Mouse (Mus musculus) thymus, postnatal 36 days (tissue): ENCODE measurements around the gene Wfdc8.

ENCODE experiments used
- DNase-seq, 2 experiments: peaks; one replicate each; pipeline ENCODE4 v3.0.0; 2022; ENCODE audit warnings: mixed read lengths in 2 of 2

Wfdc8 gene

DNA sequence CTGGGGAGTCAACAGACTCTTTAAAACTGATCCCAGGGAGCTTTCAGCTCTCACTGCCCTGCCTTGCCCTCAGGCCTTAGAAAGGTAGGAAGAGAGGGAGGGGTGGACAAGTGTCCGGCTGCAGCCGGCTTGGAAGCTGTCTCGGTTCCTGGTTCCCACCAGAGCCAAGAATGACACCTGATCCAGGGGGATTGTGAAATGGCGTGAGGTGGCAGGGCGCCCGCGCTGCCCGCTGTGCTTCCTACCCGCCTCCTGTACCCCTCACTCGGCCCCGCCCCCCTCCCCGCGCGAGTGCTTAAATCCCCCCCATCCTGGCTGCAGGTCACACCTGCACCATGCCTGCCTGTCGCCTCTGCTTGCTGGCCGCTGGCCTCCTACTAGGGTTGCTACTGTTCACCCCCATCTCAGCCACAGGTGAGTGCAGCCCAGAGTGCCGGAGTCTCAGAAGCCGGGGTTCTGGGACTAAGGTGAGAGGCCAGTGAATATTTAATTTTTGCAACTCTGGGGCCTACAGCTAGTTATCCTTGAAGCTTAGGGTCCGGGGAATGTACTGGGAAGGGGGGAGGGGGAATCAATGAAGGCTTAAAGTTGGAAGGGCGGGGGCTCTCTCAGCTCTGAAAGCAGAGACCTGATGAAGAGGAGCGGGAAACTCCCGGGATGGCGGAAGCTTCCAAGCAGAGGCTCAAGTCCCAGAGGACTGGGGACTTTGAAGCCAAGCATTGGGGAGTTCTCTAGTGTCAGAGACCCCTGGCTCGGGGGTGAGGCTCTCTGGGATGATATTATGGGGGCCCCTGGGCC lies 50.8 kb downstream of the Wfdc8 start, which contains the start of gene Wfdc2:
Wfdc2 (plus strand) TSS at position 23 of the 798 bp plus-strand sequence.
- DNase-seq = no peak

DNA sequence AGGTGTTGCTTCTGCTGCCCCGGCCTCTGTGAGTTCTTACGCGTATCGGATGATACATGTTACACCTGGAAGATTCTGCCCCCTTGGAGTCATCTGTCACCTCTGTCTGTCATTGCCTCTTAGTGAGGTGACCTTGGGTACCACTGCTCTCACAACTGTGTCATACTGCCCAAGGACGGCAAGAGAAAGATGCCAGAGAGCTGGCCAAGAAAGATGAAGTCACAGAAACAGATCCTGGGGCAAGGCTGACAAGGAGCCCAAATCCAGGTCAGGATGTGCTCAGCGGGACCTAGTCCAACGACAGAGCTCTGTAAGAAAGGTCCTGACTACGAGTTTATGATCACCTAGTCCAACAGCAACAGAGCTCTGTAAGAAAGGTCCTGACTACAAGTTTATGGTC lies 53.3 kb downstream of the Wfdc8 start:
- DNase-seq = no peak

DNA sequence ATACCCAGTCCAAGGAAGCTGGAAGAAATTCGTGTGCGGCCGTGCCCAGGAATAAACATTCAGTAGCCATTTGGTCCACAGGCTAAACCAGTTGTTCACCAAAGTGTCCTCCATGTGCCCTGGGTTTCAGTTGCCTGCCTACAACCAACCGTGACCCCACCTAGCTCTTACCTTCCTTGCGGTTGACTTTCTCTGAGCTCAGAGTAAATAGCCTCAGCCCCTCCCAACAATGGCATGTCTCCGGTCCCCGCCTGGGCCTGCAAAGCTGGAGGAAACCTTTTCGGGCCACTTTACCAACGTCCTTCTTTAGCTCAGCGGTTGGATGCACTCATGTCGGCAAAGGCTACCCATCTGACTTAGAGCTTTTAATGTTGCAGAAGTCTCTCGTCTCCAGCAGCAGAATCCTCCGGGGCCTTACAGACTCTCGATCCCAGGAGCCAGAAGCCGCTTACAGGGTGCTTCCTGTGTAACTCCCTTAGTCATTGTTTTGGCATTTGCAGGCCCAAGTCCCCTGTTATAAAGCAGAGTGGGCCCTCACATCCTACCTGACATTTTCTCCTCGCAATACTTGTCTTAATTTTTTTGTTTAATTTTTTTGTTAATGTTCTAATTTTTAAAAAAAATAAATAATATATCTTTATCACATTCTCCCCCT lies 54.3 kb downstream of the Wfdc8 start:
- DNase-seq = no peak

DNA sequence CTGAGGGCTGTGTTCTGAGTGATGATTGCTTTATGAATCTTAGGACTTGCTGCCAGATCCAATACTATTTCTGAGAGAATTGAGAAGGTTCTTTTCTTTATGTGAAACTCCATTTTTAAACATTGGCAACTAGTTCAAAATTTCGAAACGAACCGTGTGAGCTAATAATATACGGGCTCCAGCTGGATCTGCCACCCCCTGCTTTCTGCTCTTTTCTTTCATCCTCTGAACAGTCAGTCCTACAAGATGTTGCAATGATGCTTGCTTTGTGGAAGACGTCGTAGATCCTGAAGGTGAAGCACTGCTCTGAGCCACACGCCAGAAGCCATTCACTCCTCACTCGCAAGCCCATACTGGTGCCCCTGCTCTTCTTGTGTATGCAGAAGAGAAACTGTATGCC lies 55.0 kb downstream of the Wfdc8 start:
- DNase-seq = no peak

DNA sequence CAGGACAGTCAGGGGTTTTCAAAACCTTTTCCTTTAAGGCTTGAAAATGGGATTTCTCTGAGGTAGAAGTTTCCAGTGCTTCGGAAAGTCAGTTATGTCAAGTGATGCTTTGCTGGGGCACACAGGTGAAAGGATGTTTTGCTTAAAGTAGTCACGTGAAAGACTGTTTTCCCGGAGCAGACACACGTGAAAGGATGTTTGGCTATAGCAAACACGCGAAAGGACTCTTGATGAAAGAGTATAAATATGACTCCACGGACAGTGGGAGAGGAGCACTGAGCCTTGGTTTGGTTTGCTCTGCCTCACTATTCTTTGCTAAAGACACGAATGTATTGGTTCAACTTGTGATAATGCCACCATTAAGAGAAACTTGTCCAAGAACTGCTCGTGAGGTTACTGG lies 61.9 kb downstream of the Wfdc8 start:
- DNase-seq = no peak

DNA sequence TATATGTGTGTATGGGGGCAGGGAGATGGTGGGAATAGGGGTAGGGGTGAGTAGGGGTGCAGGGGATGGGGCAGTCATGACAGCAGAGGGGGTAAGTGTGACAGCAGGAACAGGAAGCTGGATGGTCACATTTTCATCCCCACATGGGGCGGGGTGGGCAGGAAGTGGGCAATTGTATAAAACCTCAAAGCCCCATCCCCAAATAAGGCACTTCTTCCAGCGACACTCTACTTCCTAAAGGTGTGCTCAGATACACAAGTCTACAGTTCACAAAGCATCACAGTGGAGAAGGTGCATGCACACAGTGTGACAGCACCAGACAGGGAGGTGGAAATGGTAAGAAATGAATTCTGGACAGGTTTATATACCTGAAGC lies 62.5 kb downstream of the Wfdc8 start:
- no peak for DNase-seq

DNA sequence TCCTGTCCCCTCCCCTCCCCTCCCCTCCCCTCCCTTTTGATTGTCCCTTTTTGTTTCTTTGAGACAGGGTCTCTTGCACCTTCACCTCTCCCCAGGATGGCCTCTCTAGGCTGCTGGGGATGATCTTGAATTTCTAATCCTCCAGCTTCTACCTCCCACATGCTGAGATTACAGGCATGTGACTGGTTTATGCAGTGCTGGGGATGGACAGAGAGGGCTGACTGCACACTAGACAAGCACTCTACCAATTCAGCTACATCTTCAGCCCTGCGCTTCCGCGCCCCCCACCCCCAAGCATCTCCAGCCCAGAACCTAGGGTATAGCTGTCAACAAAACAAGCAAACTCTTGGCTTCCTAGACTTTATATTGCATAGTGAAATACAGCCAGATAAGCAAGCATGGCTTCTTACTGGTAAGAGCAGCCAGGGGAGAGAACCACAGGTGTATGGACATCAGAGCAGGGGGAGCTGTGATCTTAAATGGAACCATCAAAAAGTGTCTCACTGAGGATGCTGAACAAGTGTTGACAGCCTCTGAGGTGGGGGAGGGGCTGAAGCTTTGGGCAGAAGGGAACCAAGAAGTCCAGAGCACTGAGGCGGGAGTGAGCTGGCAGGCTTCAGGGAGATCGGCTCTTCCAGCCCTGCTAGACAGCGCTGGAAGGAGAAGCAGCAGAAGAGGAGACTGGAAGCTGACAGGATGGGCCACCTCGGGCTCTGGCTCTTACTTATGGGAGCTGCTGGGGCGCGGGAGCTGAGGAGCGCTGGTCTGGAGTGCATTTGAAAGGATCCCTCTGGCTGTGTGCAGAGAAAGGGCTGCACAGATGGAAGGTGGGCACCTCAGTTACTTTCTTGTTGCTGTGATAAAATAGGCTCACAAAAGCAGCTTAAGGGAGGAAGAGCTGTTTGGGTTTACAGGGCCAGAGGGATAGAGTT lies 63.2 kb downstream of the Wfdc8 start:
- DNase-seq = no peak

DNA sequence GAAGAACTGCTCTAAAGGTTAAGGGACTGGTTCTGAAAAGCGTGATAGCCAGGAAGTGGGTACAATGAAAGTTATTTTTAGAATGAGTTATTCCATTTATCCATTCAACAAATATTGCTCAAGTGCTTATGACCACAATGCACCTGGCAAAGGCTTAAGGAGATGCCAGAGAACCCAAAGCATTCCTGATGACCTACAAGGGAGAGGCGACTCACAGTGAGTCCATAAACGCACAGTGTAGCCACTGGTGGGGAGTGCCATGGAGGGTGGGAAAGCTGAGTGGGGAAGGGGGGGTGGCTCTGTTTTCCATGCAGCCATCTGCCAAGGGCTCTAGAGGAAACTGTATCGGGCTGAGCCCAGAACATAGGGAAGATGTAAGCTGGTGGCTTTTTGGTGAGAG lies 64.1 kb downstream of the Wfdc8 start:
- no peak for DNase-seq
